Mouse (Mus musculus): ENCODE data around the gene Birc7. TPM values are rescaled to one million over a fixed set of nuclear protein-coding genes. Genes with fewer than 3 reads are reported as not detected.

Gene Birc7
- polyA plus RNA-seq, 1 experiment from 2014 or later: 0.51 TPM

- 75% methylated on average over 3 of the region's 3 CpGs for WGBS
- H3K9me3 ChIP-seq (ENCODE audit: low read depth, low read length): no peaks in the 10 kb centered on the region
These were observed 33.5 kb upstream of the Birc7 start for GRCm38 (mm10) chr2:180895321-180895720.

GRCm38 (mm10) chr2:180895837-180896525 lies 32.8 kb upstream of the Birc7 start:
- Histone ChIP-seq H3K9me3 (ENCODE audit: low read depth, low read length) (no peaks in the 10 kb centered on the region), H3K4me2 (no peak overlapping the region), H3K4me3 (ENCODE audit: low read depth, low read length) (no peak overlapping the region), H3K4me1 (ENCODE audit: insufficient read depth) (0 out of 2 replicates have a peak, but pooled peaks cover 7% of the 10 kb centered on the region), H3K9ac (no peak overlapping the region), H3K27ac (ENCODE audit: low read depth) (no peak overlapping the region), H3K36me3 (ENCODE audit: insufficient read depth) (no peaks in the 10 kb centered on the region), H3K27me3 (ENCODE audit: insufficient read depth, low read length) (peaks cover 51% of the 10 kb centered on the region)
- no peak for DNase-seq
- no peak for TF ChIP-seq CTCF (IDR thresholded peaks at IDR 0.05; ENCODE audit: low read depth)
- WGBS: 76% methylated on average over 11 of the region's 11 CpGs
- no peak for ATAC-seq (ENCODE audit: insufficient read depth)

More at GRCm38 (mm10) chr2:180895321-180895720, 33.5 kb upstream of the Birc7 start:
- no peak overlapping the region for H3K4me2 ChIP-seq
- TF ChIP-seq CTCF (IDR thresholded peaks at IDR 0.05; ENCODE audit: low read depth): no peak
- no peaks in the 10 kb centered on the region for H3K36me3 ChIP-seq (ENCODE audit: insufficient read depth)
- H3K9ac ChIP-seq: no peak overlapping the region
- ATAC-seq (ENCODE audit: insufficient read depth) (no peak), DNase-seq (no peak)
- H3K4me3 ChIP-seq (ENCODE audit: low read depth, low read length): no peak overlapping the region
- H3K27me3 ChIP-seq (ENCODE audit: insufficient read depth, low read length): peaks cover 57% of the 10 kb centered on the region
- no peak overlapping the region for H3K27ac ChIP-seq (ENCODE audit: low read depth)
- 0 out of 2 replicates have a peak, but pooled peaks cover 7% of the 10 kb centered on the region for H3K4me1 ChIP-seq (ENCODE audit: insufficient read depth)

GRCm38 (mm10) chr2:180896819-180897625 lies 31.8 kb upstream of the Birc7 start:
- Histone ChIP-seq H3K27ac (ENCODE audit: low read depth) (no peak overlapping the region), H3K9ac (no peak overlapping the region), H3K9me3 (ENCODE audit: low read depth, low read length) (no peaks in the 10 kb centered on the region), H3K4me3 (ENCODE audit: low read depth, low read length) (no peak overlapping the region), H3K4me1 (ENCODE audit: insufficient read depth) (0 out of 2 replicates have a peak, but pooled peaks cover 7% of the 10 kb centered on the region), H3K36me3 (ENCODE audit: insufficient read depth) (no peaks in the 10 kb centered on the region), H3K27me3 (ENCODE audit: insufficient read depth, low read length) (peaks cover 40% of the 10 kb centered on the region), H3K4me2 (no peak overlapping the region)
- no peak for TF ChIP-seq CTCF (IDR thresholded peaks at IDR 0.05; ENCODE audit: low read depth)
- ATAC-seq (ENCODE audit: insufficient read depth) (no peak), DNase-seq (no peak)
- 73% methylated on average over 15 of the region's 15 CpGs for WGBS

GRCm38 (mm10) chr2:180897857-180898256 lies 31.0 kb upstream of the Birc7 start:
- Histone ChIP-seq H3K36me3 (ENCODE audit: insufficient read depth) (no peaks in the 10 kb centered on the region), H3K4me1 (ENCODE audit: insufficient read depth) (0 out of 2 replicates have a peak, but pooled peaks cover 7% of the 10 kb centered on the region), H3K27ac (ENCODE audit: low read depth) (no peak overlapping the region), H3K27me3 (ENCODE audit: insufficient read depth, low read length) (peaks cover 32% of the 10 kb centered on the region), H3K4me2 (no peak overlapping the region), H3K9me3 (ENCODE audit: low read depth, low read length) (no peaks in the 10 kb centered on the region), H3K9ac (no peak overlapping the region), H3K4me3 (ENCODE audit: low read depth, low read length) (no peak overlapping the region)
- TF ChIP-seq CTCF (IDR thresholded peaks at IDR 0.05; ENCODE audit: low read depth): no peak
- ATAC-seq (ENCODE audit: insufficient read depth) (no peak), DNase-seq (no peak)
- WGBS: 68% methylated on average over 6 of the region's 6 CpGs

GRCm38 (mm10) chr2:180902086-180902485 lies 26.7 kb upstream of the Birc7 start:
- no peak overlapping the region for H3K4me3 ChIP-seq (ENCODE audit: low read depth, low read length)
- H3K4me1 ChIP-seq (ENCODE audit: insufficient read depth): no peaks in the 10 kb centered on the region
- ATAC-seq (ENCODE audit: insufficient read depth) (no peak), DNase-seq (peak; percentile 65)
- peak; percentile 62 for TF ChIP-seq CTCF (IDR thresholded peaks at IDR 0.05; ENCODE audit: low read depth)
- H3K9ac ChIP-seq: no peak overlapping the region
- no peaks in the 10 kb centered on the region for H3K9me3 ChIP-seq (ENCODE audit: low read depth, low read length)
- peaks cover 30% of the 10 kb centered on the region for H3K36me3 ChIP-seq (ENCODE audit: insufficient read depth)
- no peaks in the 10 kb centered on the region for H3K27me3 ChIP-seq (ENCODE audit: insufficient read depth, low read length)
- WGBS: 43% methylated on average over 2 of the region's 2 CpGs
- no peak overlapping the region for H3K4me2 ChIP-seq
- no peak overlapping the region for H3K27ac ChIP-seq (ENCODE audit: low read depth)

- Histone ChIP-seq H3K27me3 (ENCODE audit: insufficient read depth, low read length) (no peaks in the 10 kb centered on the region), H3K4me1 (ENCODE audit: insufficient read depth) (no peaks in the 10 kb centered on the region), H3K9ac (no peak overlapping the region), H3K27ac (ENCODE audit: low read depth) (no peak overlapping the region), H3K36me3 (ENCODE audit: insufficient read depth) (peaks cover 50% of the 10 kb centered on the region), H3K4me3 (ENCODE audit: low read depth, low read length) (no peak overlapping the region), H3K9me3 (ENCODE audit: low read depth, low read length) (no peaks in the 10 kb centered on the region), H3K4me2 (no peak overlapping the region)
- DNase-seq (no peak), ATAC-seq (ENCODE audit: insufficient read depth) (no peak)
- whole genome bisulfite sequencing: 92% methylated on average over 18 of the region's 18 CpGs
- no peak for TF ChIP-seq CTCF (IDR thresholded peaks at IDR 0.05; ENCODE audit: low read depth)
These were observed 24.2 kb upstream of the Birc7 start for GRCm38 (mm10) chr2:180904435-180905208.

All from lung, embryonic 14.5 days (tissue).